Mouse (Mus musculus): ENCODE measurements around the gene Aifm2. TPM values are rescaled to one million over a fixed set of nuclear protein-coding genes. Genes with fewer than 3 reads are reported as not detected.

Aifm2 gene
- total and polyA plus RNA-seq, 3 experiments = 4.1 to 7.4 (median 7.3) TPM

DNA sequence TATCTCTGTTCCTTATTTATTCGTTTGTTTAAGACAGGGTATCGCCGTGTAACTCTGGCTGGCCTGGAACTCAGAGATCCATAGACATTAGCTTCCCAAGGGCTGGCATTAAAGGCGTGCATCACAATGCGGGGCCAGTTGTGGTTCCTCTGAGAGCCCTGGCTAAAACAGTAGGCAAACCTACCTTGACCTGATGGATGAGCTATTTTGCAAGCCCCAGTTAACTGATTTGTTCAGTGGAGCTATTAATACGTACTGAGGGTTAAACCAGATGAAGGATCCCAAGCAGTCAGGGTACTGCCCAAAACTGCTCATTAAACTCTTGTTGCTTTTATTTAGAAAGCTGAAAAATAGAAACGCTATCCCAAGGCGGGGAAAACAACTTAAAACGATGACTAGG, 35.5 kb upstream of the Aifm2 start:
- H3K4me3 ChIP-seq (ENCODE audit: low read depth, low read length) = peak overlapping the region; percentile 78
- no peaks in the 10 kb centered on the region for H3K9me3 ChIP-seq (replicated peaks)
- peaks cover 23% of the 10 kb centered on the region for H3K36me3 ChIP-seq (replicated peaks)
- peaks cover 17% of the 10 kb centered on the region; the same call in 1 of the 2 replicates for H3K4me1 ChIP-seq (ENCODE audit: insufficient read depth, low read depth, low read length)
- TF ChIP-seq GATA2 (IDR thresholded peaks at IDR 0.05; ENCODE audit: borderline replicate concordance, low read depth, low read length) (no peak), POLR2AphosphoS5 (IDR thresholded peaks at IDR 0.05; ENCODE audit: insufficient replicate concordance, low read depth, low read length) (no peak), CTCF (IDR thresholded peaks at IDR 0.05; ENCODE audit: low read depth, low read length) (no peak), TAL1 (conservative IDR thresholded peaks at IDR 0.05; ENCODE audit: low read depth, low read length) (no peak), GATA1 (IDR thresholded peaks at IDR 0.05; ENCODE audit: borderline replicate concordance, low read length) (no peak)
- DNase-seq (ENCODE audit: low spot score) (no peak), ATAC-seq (ENCODE audit: extremely low read depth, insufficient number of reproducible peaks, low FRiP score, poor library complexity, severe bottlenecking) (no peak)
- no peaks in the 10 kb centered on the region for H3K27me3 ChIP-seq (ENCODE audit: insufficient read depth, low read length)

DNA sequence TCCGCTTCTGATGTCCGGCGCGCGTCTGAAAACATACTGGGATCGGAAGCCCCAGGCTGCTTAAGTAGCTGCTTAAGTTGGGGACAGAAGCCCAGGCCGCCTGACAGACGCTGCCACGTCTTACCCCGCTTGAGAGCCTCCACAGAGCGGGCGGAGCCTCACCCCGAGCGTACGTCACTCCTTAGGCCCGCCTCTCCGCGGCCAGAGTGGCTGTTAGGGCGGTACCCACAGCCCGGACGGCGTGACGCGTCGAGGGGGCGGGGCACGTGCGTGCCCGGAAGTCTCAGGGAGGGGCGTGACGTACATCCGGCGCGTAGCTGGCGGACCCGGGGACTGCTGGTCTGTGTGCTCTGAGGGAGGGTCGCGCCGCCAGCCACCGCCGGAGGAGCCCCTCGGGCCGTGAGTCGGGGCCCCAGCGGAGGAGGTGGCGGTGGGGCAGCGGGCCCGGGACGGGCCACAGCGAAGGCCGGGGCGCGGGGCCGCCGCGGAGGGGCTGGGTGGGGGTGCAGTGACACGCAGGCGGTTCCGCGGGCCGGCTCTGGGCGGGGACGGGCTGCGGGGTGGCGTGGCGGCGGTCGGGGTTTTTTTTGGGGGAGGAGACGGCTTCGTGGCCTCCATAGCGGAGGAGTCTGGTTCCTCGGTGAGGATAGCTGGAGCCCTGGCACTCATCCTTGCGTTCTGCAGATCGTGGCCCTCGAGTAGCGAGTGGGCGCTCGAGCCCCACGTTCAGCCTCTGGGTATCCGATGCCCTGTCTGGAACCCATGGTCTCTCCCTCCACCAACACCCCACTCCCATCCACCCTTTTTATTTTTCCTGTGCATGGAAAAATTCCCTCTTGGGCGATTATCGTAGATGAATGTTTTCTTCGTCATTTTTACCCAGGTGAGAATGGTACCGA, 34.8 kb upstream of the Aifm2 start, which contains the start of gene Sar1a:
Gene Sar1a, plus strand, starts transcription at position 285 of the 899 bp plus-strand sequence.
- TF ChIP-seq TAL1 (conservative IDR thresholded peaks at IDR 0.05; ENCODE audit: low read depth, low read length) (no peak), GATA2 (IDR thresholded peaks at IDR 0.05; ENCODE audit: borderline replicate concordance, low read depth, low read length) (no peak), GATA1 (IDR thresholded peaks at IDR 0.05; ENCODE audit: borderline replicate concordance, low read length) (no peak), POLR2AphosphoS5 (IDR thresholded peaks at IDR 0.05; ENCODE audit: insufficient replicate concordance, low read depth, low read length) (no peak), CTCF (IDR thresholded peaks at IDR 0.05; ENCODE audit: low read depth, low read length) (no peak)
- Histone ChIP-seq H3K36me3 (replicated peaks) (peaks cover 23% of the 10 kb centered on the region), H3K9me3 (replicated peaks) (no peaks in the 10 kb centered on the region), H3K4me1 (ENCODE audit: insufficient read depth, low read depth, low read length) (peaks cover 14% of the 10 kb centered on the region; the same call in 1 of the 2 replicates), H3K4me3 (ENCODE audit: low read depth, low read length) (peak within 1 kb of the TSS; percentile 78), H3K27me3 (ENCODE audit: insufficient read depth, low read length) (no peaks in the 10 kb centered on the region)
- ATAC-seq (ENCODE audit: extremely low read depth, insufficient number of reproducible peaks, low FRiP score, poor library complexity, severe bottlenecking) (peak; percentile 99), DNase-seq (ENCODE audit: low spot score) (peak; percentile 65)

DNA sequence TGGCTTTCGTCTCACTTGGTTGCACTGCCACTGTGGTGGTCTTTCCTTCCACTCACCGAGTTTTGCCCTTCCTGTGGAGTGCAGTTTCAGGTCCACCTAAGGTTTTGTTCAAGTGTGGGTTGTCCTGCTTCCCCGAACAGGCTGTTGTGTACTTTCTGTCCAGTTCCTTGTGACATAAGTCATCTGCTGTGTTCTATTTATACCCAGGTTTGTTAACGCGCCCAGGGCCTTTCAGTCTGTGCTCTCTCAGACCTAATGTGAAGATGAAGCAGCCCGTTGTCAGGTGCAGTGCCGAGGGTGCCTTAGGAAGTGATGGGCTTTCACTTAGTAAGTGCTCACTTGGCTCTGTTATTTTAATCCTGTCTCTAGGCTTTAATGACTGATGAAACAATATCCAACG, 25.7 kb upstream of the Aifm2 start:
- Histone ChIP-seq H3K4me1 (ENCODE audit: insufficient read depth, low read depth, low read length) (no peaks in the 10 kb centered on the region), H3K9me3 (replicated peaks) (no peaks in the 10 kb centered on the region), H3K27me3 (ENCODE audit: insufficient read depth, low read length) (no peaks in the 10 kb centered on the region), H3K4me3 (ENCODE audit: low read depth, low read length) (no peak overlapping the region), H3K36me3 (replicated peaks) (peaks cover 85% of the 10 kb centered on the region)
- no peak for ATAC-seq (ENCODE audit: extremely low read depth, insufficient number of reproducible peaks, low FRiP score, poor library complexity, severe bottlenecking)
- TF ChIP-seq TAL1 (conservative IDR thresholded peaks at IDR 0.05; ENCODE audit: low read depth, low read length) = no peak
- TF ChIP-seq CTCF (IDR thresholded peaks at IDR 0.05; ENCODE audit: low read depth, low read length) = no peak
- TF ChIP-seq POLR2AphosphoS5 (IDR thresholded peaks at IDR 0.05; ENCODE audit: insufficient replicate concordance, low read depth, low read length) = no peak
- TF ChIP-seq GATA1 (IDR thresholded peaks at IDR 0.05; ENCODE audit: borderline replicate concordance, low read length) = no peak
- no peak for TF ChIP-seq GATA2 (IDR thresholded peaks at IDR 0.05; ENCODE audit: borderline replicate concordance, low read depth, low read length)
- no peak for DNase-seq (ENCODE audit: low spot score)

DNA sequence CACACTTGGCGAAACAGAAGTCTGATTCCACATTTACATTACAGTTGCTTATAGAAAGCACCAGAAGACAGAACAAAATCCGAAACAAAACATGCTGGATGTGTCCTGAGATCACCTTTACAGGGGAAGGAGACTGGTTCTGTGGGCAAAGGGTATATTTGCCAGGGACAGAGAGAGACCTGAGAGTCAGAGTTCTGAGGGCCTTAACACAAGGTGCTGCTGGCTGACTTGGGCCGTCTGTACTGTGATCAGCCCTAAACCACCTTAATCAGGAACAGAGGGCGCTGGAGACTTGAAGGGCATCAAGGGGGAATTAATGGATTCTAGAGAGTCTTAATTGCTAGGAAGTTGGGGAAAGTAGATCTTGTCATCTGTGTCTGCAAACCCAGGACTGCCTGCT, 21.5 kb upstream of the Aifm2 start:
- DNase-seq (ENCODE audit: low spot score) = no peak
- Histone ChIP-seq H3K4me1 (ENCODE audit: insufficient read depth, low read depth, low read length) (peaks cover 21% of the 10 kb centered on the region), H3K9me3 (replicated peaks) (no peaks in the 10 kb centered on the region), H3K27me3 (ENCODE audit: insufficient read depth, low read length) (no peaks in the 10 kb centered on the region), H3K36me3 (replicated peaks) (peaks cover 72% of the 10 kb centered on the region), H3K4me3 (ENCODE audit: low read depth, low read length) (no peak overlapping the region)
- TF ChIP-seq TAL1 (conservative IDR thresholded peaks at IDR 0.05; ENCODE audit: low read depth, low read length) (no peak), GATA1 (IDR thresholded peaks at IDR 0.05; ENCODE audit: borderline replicate concordance, low read length) (no peak), POLR2AphosphoS5 (IDR thresholded peaks at IDR 0.05; ENCODE audit: insufficient replicate concordance, low read depth, low read length) (no peak), GATA2 (IDR thresholded peaks at IDR 0.05; ENCODE audit: borderline replicate concordance, low read depth, low read length) (no peak), CTCF (IDR thresholded peaks at IDR 0.05; ENCODE audit: low read depth, low read length) (no peak)
- no peak for ATAC-seq (ENCODE audit: extremely low read depth, insufficient number of reproducible peaks, low FRiP score, poor library complexity, severe bottlenecking)

DNA sequence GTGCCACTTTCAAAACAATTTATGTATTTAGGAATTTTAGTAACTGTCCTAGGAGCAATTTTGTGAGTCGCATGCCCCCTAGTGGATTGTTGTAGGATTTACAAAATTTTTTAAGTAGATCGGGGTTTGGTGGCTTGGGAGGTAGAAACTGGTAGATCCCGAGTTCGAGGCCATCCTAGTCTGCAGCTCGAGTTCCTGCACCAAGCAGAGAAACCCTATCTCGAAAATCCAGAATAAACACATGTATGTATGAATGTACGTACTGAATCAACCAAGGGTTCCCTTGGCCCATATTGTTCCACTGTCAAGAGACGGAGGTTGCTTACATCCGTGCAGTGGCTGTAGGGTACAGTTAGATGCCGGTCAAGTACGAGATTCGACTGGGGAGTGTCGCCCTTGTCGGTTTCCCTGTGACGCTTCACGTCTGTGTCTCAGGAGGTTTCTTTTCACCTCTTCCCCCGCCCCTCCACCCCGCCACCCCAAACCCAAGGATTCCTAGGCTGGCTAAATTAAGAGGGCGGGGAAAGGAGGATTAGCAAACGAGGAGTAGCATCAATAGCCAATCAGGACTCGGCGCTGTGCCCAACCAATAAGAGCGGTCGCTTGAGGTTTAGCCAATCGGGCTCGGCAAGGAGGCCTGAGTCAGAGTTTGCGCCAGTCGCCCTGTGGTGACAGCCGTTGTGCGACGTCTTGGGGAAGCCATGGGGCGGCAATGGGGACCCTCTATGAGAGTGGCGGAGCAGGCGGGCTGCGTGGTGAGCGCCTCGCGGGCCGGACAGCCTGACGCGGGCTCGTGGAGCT, 20.0 kb upstream of the Aifm2 start, which contains the start of gene Tysnd1:
Gene Tysnd1, plus strand, starts transcription at position 645 of the 801 bp plus-strand sequence.
- TF ChIP-seq GATA2 (IDR thresholded peaks at IDR 0.05; ENCODE audit: borderline replicate concordance, low read depth, low read length) (no peak), CTCF (IDR thresholded peaks at IDR 0.05; ENCODE audit: low read depth, low read length) (no peak), GATA1 (IDR thresholded peaks at IDR 0.05; ENCODE audit: borderline replicate concordance, low read length) (no peak), TAL1 (conservative IDR thresholded peaks at IDR 0.05; ENCODE audit: low read depth, low read length) (no peak), POLR2AphosphoS5 (IDR thresholded peaks at IDR 0.05; ENCODE audit: insufficient replicate concordance, low read depth, low read length) (no peak)
- ATAC-seq (ENCODE audit: extremely low read depth, insufficient number of reproducible peaks, low FRiP score, poor library complexity, severe bottlenecking) (peak; percentile 97), DNase-seq (ENCODE audit: low spot score) (peak; percentile 81)
- Histone ChIP-seq H3K4me3 (ENCODE audit: low read depth, low read length) (peak within 1 kb of the TSS; percentile 97), H3K27me3 (ENCODE audit: insufficient read depth, low read length) (no peaks in the 10 kb centered on the region), H3K4me1 (ENCODE audit: insufficient read depth, low read depth, low read length) (peaks cover 21% of the 10 kb centered on the region), H3K9me3 (replicated peaks) (no peaks in the 10 kb centered on the region), H3K36me3 (replicated peaks) (peaks cover 73% of the 10 kb centered on the region)

All from G1E (cell line).